Comparison of ENCODE assay signal across 23 mouse cellular contexts in genomic region chr16:24678942-24679341, GRCm38 (mm10).
"Had no signal": no experiment of that assay in that cellular context is flagged by ENCODE, and none has a peak within 500 bp of the region (broad histone marks: within the 10 kb centered on the region; RNA-seq: fewer than 3 reads in every experiment).

No protein-coding gene starts in this region.

- DNase-seq: kidney, adult 18-20 months; kidney, adult 9 months; kidney, postnatal 36 days; left cerebral cortex, postnatal 4 days; lung, adult 2 months; lung, postnatal 14 days; lung, postnatal 4 days; right cerebral cortex, adult 18-20 months; right cerebral cortex, postnatal 14 days; right cerebral cortex, postnatal 4 days; thymus, adult 2 months; thymus, postnatal 14 days; thymus, postnatal 4 days had no signal

- H3K4me1 ChIP-seq: limb, embryonic 12.5 days; limb, embryonic 15.5 days; liver, embryonic 12.5 days; liver, embryonic 15.5 days; midbrain, embryonic 12.5 days; midbrain, embryonic 15.5 days; neural tube, embryonic 12.5 days; neural tube, embryonic 15.5 days; stomach, embryonic 15.5 days had no signal

- H3K27ac ChIP-seq: kidney, postnatal 0 days; limb, embryonic 12.5 days; limb, embryonic 15.5 days; liver, embryonic 12.5 days; liver, embryonic 15.5 days; midbrain, embryonic 12.5 days; midbrain, embryonic 15.5 days; neural tube, embryonic 12.5 days; neural tube, embryonic 15.5 days; stomach, embryonic 15.5 days had no signal

- H3K4me3 ChIP-seq: limb, embryonic 12.5 days; limb, embryonic 15.5 days; liver, embryonic 12.5 days; liver, embryonic 15.5 days; midbrain, embryonic 12.5 days; midbrain, embryonic 15.5 days; neural tube, embryonic 12.5 days; neural tube, embryonic 15.5 days; stomach, embryonic 15.5 days had no signal

- H3K4me2 ChIP-seq: limb, embryonic 12.5 days; limb, embryonic 15.5 days; liver, embryonic 12.5 days; liver, embryonic 15.5 days; midbrain, embryonic 12.5 days; midbrain, embryonic 15.5 days; neural tube, embryonic 12.5 days; neural tube, embryonic 15.5 days; stomach, embryonic 15.5 days had no signal

- ATAC-seq: liver, embryonic 12.5 days; midbrain, embryonic 15.5 days had no signal

- H3K9me3 ChIP-seq: limb, embryonic 12.5 days; limb, embryonic 15.5 days; liver, embryonic 12.5 days; liver, embryonic 15.5 days; midbrain, embryonic 12.5 days; midbrain, embryonic 15.5 days; neural tube, embryonic 12.5 days; neural tube, embryonic 15.5 days; stomach, embryonic 15.5 days had no signal

- H3K9ac ChIP-seq: limb, embryonic 12.5 days; limb, embryonic 15.5 days; liver, embryonic 12.5 days; liver, embryonic 15.5 days; midbrain, embryonic 12.5 days; midbrain, embryonic 15.5 days; neural tube, embryonic 12.5 days; neural tube, embryonic 15.5 days; stomach, embryonic 15.5 days had no signal

- H3K27me3 ChIP-seq: limb, embryonic 12.5 days; limb, embryonic 15.5 days; liver, embryonic 12.5 days; liver, embryonic 15.5 days; midbrain, embryonic 12.5 days; midbrain, embryonic 15.5 days; neural tube, embryonic 12.5 days; neural tube, embryonic 15.5 days; stomach, embryonic 15.5 days had no signal

- H3K36me3 ChIP-seq: liver, embryonic 12.5 days; liver, embryonic 15.5 days; midbrain, embryonic 12.5 days; midbrain, embryonic 15.5 days; neural tube, embryonic 12.5 days; neural tube, embryonic 15.5 days had no signal
